Mouse (Mus musculus): Measurements from ENCODE around the gene Bloc1s6.

The Bloc1s6 gene

GRCm38 (mm10) chr2:122765071-122765793 is 26.9 kb downstream of the Bloc1s6 start, which contains the start of gene Sqor:
Sqor (plus strand) TSS chr2:122765237.
- DNase-seq (ENCODE audit: low read depth): peak; percentile 31

- no peak for DNase-seq (ENCODE audit: low read depth)
These were observed 27.5 kb downstream of the Bloc1s6 start for GRCm38 (mm10) chr2:122765794-122766145.

- DNase-seq (ENCODE audit: low read depth): no peak
These were observed 32.7 kb downstream of the Bloc1s6 start for GRCm38 (mm10) chr2:122771002-122771401.

- no peak for DNase-seq (ENCODE audit: low read depth)
These were observed 34.6 kb downstream of the Bloc1s6 start for GRCm38 (mm10) chr2:122772899-122773298.

- DNase-seq (ENCODE audit: low read depth): no peak
These were observed 37.2 kb downstream of the Bloc1s6 start for GRCm38 (mm10) chr2:122775491-122775890.

GRCm38 (mm10) chr2:122776823-122777222 is 38.5 kb downstream of the Bloc1s6 start:
- no peak for DNase-seq (ENCODE audit: low read depth)

GRCm38 (mm10) chr2:122779967-122780366 is 41.7 kb downstream of the Bloc1s6 start:
- DNase-seq (ENCODE audit: low read depth): no peak

GRCm38 (mm10) chr2:122780447-122780846 is 42.1 kb downstream of the Bloc1s6 start:
- DNase-seq (ENCODE audit: low read depth): no peak

GRCm38 (mm10) chr2:122781590-122782356 is 43.5 kb downstream of the Bloc1s6 start:
- DNase-seq (ENCODE audit: low read depth): no peak

GRCm38 (mm10) chr2:122783730-122784129 is 45.4 kb downstream of the Bloc1s6 start:
- DNase-seq (ENCODE audit: low read depth): no peak

- DNase-seq (ENCODE audit: low read depth): no peak
These were observed 46.4 kb downstream of the Bloc1s6 start for GRCm38 (mm10) chr2:122784701-122785100.

- DNase-seq (ENCODE audit: low read depth): no peak
These were observed 47.9 kb downstream of the Bloc1s6 start for GRCm38 (mm10) chr2:122786167-122786566.

GRCm38 (mm10) chr2:122789311-122789710 is 51.0 kb downstream of the Bloc1s6 start:
- no peak for DNase-seq (ENCODE audit: low read depth)

GRCm38 (mm10) chr2:122789730-122790129 is 51.4 kb downstream of the Bloc1s6 start:
- no peak for DNase-seq (ENCODE audit: low read depth)

All from c-Kit-positive CD71-negative TER-119-negative erythroid progenitor cells, embryonic 14.5 days (primary cell).